Mouse (Mus musculus) testis, adult 2 months (tissue): Measurements from ENCODE around the gene Fignl2.

Source experiments
- CTCF ChIP-seq: fragments of 200-500 bp; IDR thresholded peaks from 2 replicates; pipeline ENCODE4 v1.5.1; 2012; ENCODE audit warnings: low read depth, mild to moderate bottlenecking, inconsistent platforms, low read length, moderate library complexity; ENCODE audit not compliant: control insufficient read depth, insufficient read depth, insufficient replicate concordance
- POLR2A ChIP-seq: fragments of 200-500 bp; IDR thresholded peaks from 2 replicates; pipeline ENCODE4 v1.6.1; 2012; ENCODE audit warnings: low read depth, mild to moderate bottlenecking, inconsistent platforms, low read length, moderate library complexity; ENCODE audit not compliant: control insufficient read depth

GRCm38 (mm10) chr15:101086451-101086850 lies 8.1 kb upstream of the Fignl2 start:
- TF ChIP-seq CTCF (no peak), POLR2A (no peak)
